ENCODE assay signal across 8 mouse cellular contexts in the genomic region with DNA sequence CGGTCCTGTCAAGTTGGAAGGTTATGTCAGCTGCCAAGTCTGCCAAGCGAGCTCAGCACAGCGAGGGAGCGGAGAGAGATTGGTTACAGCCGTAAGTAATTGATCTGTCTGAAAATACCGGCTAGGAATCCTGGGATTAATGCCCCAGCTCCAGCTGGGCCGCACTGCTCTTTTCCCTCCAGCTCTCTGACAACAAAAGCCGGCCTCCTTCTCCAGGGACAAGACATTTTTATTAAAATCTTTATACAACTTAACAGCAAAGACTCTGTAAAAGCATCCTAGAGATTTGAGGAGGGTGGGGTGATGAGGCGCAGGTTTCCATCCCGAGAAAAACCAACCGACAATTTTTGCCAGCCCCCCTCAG.
A peak's percentile ranks its signal among the peaks of the same experiment; 100 is the strongest.
DNase-seq lines count a peak whose midpoint lies in the region; TF ChIP-seq lines count a peak whose summit lies in the region.

No protein-coding gene starts in this region.

- DNase-seq in cerebellum, adult 2 months: peak; percentile 10 to 14
- no peak for DNase-seq in cerebellum, adult 18-20 months
- peak; percentile 40 for DNase-seq in gastrocnemius, postnatal 14 days
- DNase-seq in lung, postnatal 10 days: peak; percentile 6
- DNase-seq in yolk sac, embryonic 10.5 days (ENCODE audit: low spot score): peak; percentile 15
- DNase-seq in layer of hippocampus, adult 18-20 months (ENCODE audit: low spot score in 2 of 2): no peak
- DNase-seq in ovary, postnatal 10 days (ENCODE audit: low spot score): no peak

- H3K27ac ChIP-seq in cerebellum, adult 2 months (ENCODE audit: insufficient read depth, low read length): no peak overlapping the region
- H3K27ac ChIP-seq in cortical plate, adult 2 months (ENCODE audit: insufficient read depth, low read length): peak overlapping the region; percentile 15; the same call in 1 of the 2 replicates

- TF ChIP-seq POLR2A in cerebellum, adult 2 months (IDR thresholded peaks at IDR 0.05; ENCODE audit: borderline replicate concordance, insufficient read depth, low read length): no peak
- TF ChIP-seq POLR2A in cortical plate, adult 2 months (IDR thresholded peaks at IDR 0.05; ENCODE audit: extremely low read depth, insufficient read depth, low read length): no peak

- H3K27me3 ChIP-seq in cerebellum, adult 2 months (ENCODE audit: control insufficient read depth, insufficient read depth, low read length): no peaks in the 10 kb centered on the region

- WGBS in cerebellum, adult 2 months: 25% methylated on average over 11 of the region's 11 CpGs

- peak overlapping the region; percentile 29 for H3K4me3 ChIP-seq in cerebellum, adult 2 months (replicated peaks; ENCODE audit: insufficient read depth, low read depth, low read length)
- peak overlapping the region; percentile 29; the same call in 1 of the 2 replicates for H3K4me3 ChIP-seq in cortical plate, adult 2 months (ENCODE audit: insufficient read depth, low read length)

- TF ChIP-seq CTCF in cerebellum, adult 2 months (IDR thresholded peaks at IDR 0.05; ENCODE audit: borderline replicate concordance, insufficient read depth, low read depth, low read length): no peak
- no peak for TF ChIP-seq CTCF in cortical plate, adult 2 months (IDR thresholded peaks at IDR 0.05; ENCODE audit: extremely low read depth, insufficient read depth, low read length)

- intact Hi-C loops in gastrocnemius, postnatal 14 days (cut with DNase I; ENCODE audit: low total_unique reads): no loop called here

- H3K4me1 ChIP-seq in cerebellum, adult 2 months (ENCODE audit: control insufficient read depth, insufficient read depth, low read length): peaks cover 3% of the 10 kb centered on the region; the same call in 1 of the 2 replicates
- peaks cover 6% of the 10 kb centered on the region for H3K4me1 ChIP-seq in cortical plate, adult 2 months (ENCODE audit: control insufficient read depth, insufficient read depth, low read length)

Comparison
In these comparisons a context has a peak if more than half of its experiments do, and no peak if none do; other contexts are left out.
1. DNase-seq: peak in cerebellum, adult 2 months (2 of 2), gastrocnemius, postnatal 14 days (single experiment), lung, postnatal 10 days (single experiment) and yolk sac, embryonic 10.5 days (single experiment); none in cerebellum, adult 18-20 months (0 of 2), layer of hippocampus, adult 18-20 months (0 of 2) and ovary, postnatal 10 days (single experiment).